Mouse (Mus musculus) limb, embryonic 13.5 days (tissue): ENCODE measurements around the gene Ccdc157. TPM values are rescaled to one million over a fixed set of nuclear protein-coding genes. Genes with fewer than 3 reads are reported as not detected.

Experiments used
- ATAC-seq: fragments of 200-750 bp; cut with Nextera tagmentation; 2 replicates; pipeline ENCODE4 v1.8.0; 2017; ENCODE audit warnings: low read depth, moderate number of reproducible peaks, moderate TSS enrichment; ENCODE audit not compliant: low FRiP score
- H3K27ac ChIP-seq: fragments of 300-500 bp; sonication (generic); 2 replicates; pipeline ENCODE4 v1.5.1; 2015; ENCODE audit warnings: inconsistent platforms, mild to moderate bottlenecking, moderate library complexity
- H3K27me3 ChIP-seq: fragments of 300-500 bp; sonication (generic); 2 replicates; pipeline ENCODE4 v1.6.1; 2015; ENCODE audit warnings: mild to moderate bottlenecking, inconsistent platforms
- H3K36me3 ChIP-seq: fragments of 300-500 bp; sonication (generic); 2 replicates; pipeline ENCODE4 v1.6.1; 2015; ENCODE audit warnings: inconsistent platforms, mild to moderate bottlenecking, moderate library complexity
- H3K4me1 ChIP-seq: fragments of 300-500 bp; sonication (generic); 2 replicates; pipeline ENCODE4 v1.6.1; 2015; ENCODE audit warnings: inconsistent platforms
- H3K4me2 ChIP-seq: fragments of 300-500 bp; sonication (generic); replicated peaks from 2 replicates; pipeline ENCODE4 v1.6.1; 2015; ENCODE audit warnings: inconsistent platforms, mild to moderate bottlenecking, moderate library complexity
- H3K4me3 ChIP-seq: fragments of 300-500 bp; sonication (generic); 2 replicates; pipeline ENCODE4 v1.5.1; 2015; ENCODE audit warnings: moderate library complexity, mild to moderate bottlenecking, inconsistent platforms
- H3K9ac ChIP-seq: fragments of 300-500 bp; sonication (generic); 2 replicates; pipeline ENCODE4 v1.6.1; 2015; ENCODE audit warnings: mild to moderate bottlenecking, inconsistent platforms
- H3K9me3 ChIP-seq: fragments of 300-500 bp; sonication (generic); 2 replicates; pipeline ENCODE4 v1.6.1; 2016; ENCODE audit warnings: inconsistent platforms
- WGBS: fragments of 180-500 bp; shearing (Covaris S2); methylation state at CpG from one replicate; pipeline ENCODE4 v1.1.7; 2015; 5-methylcytosine and 5-hydroxymethylcytosine counted together
- microRNA-seq: library from miRNA; unstranded; fragments of <30 nt; microRNA quantifications from one replicate; pipeline ENCODE4, GENCODE M21; 2016
- polyA plus RNA-seq: library from polyadenylated mRNA; unstranded; fragments of >200 nt; fragmentation: Nextera tagmentation; extraction: Ambion mirVana; gene quantifications from 2 replicates; pipeline ENCODE4 v1.2.1, GENCODE M21; 2015

Gene Ccdc157
- polyA plus RNA-seq, 1 experiment from 2014 or later: 10.3 TPM

DNA sequence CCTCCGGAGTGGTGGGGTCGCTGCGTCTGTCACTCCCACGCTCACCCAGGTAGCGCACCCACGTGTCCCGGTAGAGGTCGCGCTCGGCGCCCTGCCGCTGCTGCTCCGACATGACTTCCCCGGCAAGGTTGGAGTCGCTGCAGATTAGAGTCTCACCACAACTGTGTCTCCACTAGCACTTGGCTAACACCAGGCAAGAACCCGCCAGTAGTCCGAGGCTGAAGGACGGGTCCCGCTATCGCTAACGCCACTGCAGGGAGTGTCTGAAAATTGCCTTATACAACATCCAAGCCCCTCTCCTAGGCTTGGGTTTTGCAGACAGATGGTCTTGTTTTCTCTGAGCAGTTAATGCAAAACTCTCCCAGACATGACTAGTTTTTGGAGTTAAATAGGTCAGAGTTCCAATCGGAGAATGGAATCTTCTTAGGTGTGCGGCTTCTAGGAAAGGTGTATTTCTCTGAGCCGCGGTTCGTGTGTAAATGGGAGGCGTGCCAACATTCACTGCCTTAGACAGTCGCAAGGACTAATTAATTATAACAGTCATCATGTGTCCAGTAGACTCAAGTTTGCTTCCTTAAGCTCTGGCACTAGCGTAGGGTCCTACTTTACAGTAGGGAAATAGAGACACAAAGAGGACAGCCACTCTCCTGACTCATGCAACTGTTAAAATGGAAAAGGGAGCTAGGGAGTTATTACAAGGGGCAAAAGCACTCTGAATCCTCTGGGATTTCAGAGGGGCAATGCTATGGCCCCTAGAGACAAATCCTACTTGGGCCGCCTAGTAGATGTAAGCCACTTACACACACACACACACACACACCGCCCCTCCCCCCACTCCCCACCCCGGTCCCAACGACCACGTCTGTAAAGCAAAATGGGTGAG is 64.7 kb downstream of the Ccdc157 start, which contains the start of gene Mtfp1:
Gene Mtfp1, minus strand, starts transcription at position 275 of the 883 bp plus-strand sequence.
- H3K4me2 ChIP-seq: peak within 1 kb of the TSS; percentile 90
- WGBS: 7% methylated on average over 34 of the region's 34 CpGs
- no peak for ATAC-seq
- H3K27ac ChIP-seq: peak within 1 kb of the TSS; percentile 70; the same call in 1 of the 2 replicates
- no peaks in the 10 kb centered on the region for H3K9me3 ChIP-seq
- H3K27me3 ChIP-seq: no peaks in the 10 kb centered on the region
- H3K36me3 ChIP-seq: peaks cover 14% of the 10 kb centered on the region
- H3K4me3 ChIP-seq: peak within 1 kb of the TSS; percentile 52
- H3K4me1 ChIP-seq: peaks cover 25% of the 10 kb centered on the region
- H3K9ac ChIP-seq: peak within 1 kb of the TSS; percentile 67

DNA sequence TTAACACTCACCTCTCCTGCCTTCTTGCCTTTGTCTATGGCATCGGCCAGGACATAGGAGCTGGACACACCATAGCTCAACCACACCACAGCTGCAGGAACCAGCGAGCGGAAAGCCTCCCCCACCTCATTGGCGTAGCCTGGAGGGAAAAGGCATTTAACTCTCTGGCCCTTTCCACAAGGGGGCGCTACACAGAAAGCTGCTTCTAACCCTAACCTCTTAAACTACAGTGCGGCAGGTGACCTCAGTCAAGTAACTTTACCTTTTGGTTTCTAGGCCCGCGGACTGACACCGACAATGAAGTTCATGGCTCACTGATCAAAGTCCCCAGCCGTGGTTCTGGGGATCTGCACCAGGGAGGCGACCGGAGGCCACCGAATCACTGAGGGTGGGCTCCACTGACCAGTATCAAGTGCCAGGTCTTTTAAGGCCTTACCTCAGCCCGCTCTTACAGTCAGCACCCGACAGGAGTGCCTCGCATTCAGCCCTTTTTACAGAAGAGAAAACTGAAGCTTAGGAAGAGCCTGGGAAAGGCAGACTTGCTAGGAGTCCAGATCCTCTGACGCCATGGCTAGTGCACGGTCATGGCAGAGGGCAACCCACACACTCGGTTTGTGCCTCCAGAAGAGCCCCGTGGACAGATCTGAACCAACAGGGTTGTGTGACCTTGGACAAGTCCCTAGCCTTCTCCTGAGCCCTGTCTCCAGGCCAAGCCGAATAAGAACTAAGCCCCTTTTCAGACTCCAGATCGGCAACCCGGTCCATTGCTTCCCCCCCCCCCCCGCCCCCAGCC is 65.5 kb downstream of the Ccdc157 start:
- Histone ChIP-seq H3K9me3 (no peaks in the 10 kb centered on the region), H3K27ac (no peak overlapping the region), H3K4me2 (peak overlapping the region; percentile 90), H3K36me3 (peaks cover 14% of the 10 kb centered on the region), H3K27me3 (no peaks in the 10 kb centered on the region), H3K9ac (peak overlapping the region; percentile 67), H3K4me1 (peaks cover 25% of the 10 kb centered on the region), H3K4me3 (peak overlapping the region; percentile 52)
- no peak for ATAC-seq
- WGBS: 9% methylated on average over 23 of the region's 24 CpGs

DNA sequence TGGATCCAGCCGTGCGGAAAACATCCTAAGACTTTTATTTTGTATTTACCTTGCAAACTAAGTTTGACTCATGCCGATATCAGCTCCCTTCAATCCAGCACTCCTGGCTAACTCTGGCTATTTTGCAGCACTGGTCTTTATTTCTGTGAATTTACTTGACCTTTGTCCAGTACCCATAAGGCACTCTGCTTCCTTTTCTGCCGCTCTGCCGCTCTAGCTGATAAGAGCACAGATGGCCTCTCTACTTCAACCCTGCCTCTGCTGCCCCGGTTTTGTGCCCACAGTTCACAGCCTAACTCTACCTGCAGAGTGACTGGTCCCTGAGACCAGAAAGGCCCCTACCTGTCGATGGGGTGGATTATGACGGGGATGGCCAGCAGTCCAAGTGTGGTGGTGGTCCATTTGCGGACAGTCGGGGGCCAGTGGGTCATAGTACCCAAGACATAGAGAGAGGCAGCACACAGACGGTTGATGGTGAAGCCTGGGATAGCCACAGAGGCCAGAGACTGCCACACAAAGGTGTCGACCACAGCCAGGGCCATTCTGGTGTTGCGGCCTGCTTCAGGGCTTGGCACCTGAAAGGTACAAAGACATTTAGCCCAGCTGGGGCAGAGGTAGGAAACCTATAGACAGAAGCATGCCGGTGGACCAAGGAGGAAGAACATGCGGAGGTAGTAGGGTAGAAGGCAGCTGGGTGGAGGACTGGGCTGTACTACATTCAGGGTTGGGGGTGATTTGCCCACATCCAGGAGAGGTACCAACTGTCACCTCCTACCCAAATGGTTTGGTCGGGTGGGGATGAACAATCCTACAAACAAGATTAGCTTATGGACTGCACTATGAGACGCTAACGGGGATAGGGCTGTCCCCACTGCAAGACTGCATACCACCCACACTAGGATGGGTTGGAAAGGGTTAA is 66.4 kb downstream of the Ccdc157 start:
- ATAC-seq: no peak
- H3K4me1 ChIP-seq: peaks cover 25% of the 10 kb centered on the region
- WGBS: 89% methylated on average over 18 of the region's 18 CpGs
- H3K9ac ChIP-seq: no peak overlapping the region
- no peak overlapping the region for H3K27ac ChIP-seq
- H3K9me3 ChIP-seq: no peaks in the 10 kb centered on the region
- H3K4me3 ChIP-seq: no peak overlapping the region
- no peaks in the 10 kb centered on the region for H3K27me3 ChIP-seq
- H3K36me3 ChIP-seq: peaks cover 14% of the 10 kb centered on the region
- no peak overlapping the region for H3K4me2 ChIP-seq

Small RNAs within 50 kb of the gene (microRNA-seq; reads per million reads assigned to microRNA genes)
- gene Mir3060: 3.8 reads per million, percentile 17 among the genes with 10 or more reads in this experiment

Other genes with a start within 250 kb of the Ccdc157 start
- 3.5 and 4.1 TPM in 2 replicates for gene Slc35e4, start 245.6 kb downstream of the Ccdc157 start, polyA plus RNA-seq
- gene Tcn2, start 228.1 kb downstream of the Ccdc157 start, polyA plus RNA-seq: 44.1 and 46.0 TPM in 2 replicates
- gene Pes1, start 196.3 kb downstream of the Ccdc157 start, polyA plus RNA-seq: 81.6 and 84.6 TPM in 2 replicates
- gene 4930556J24Rik, start 183.5 kb downstream of the Ccdc157 start, polyA plus RNA-seq: 0.32 and 0.37 TPM in 2 replicates
- gene Gal3st1, start 176.7 kb downstream of the Ccdc157 start, polyA plus RNA-seq: 4.2 and 4.5 TPM in 2 replicates
- 0.09 TPM in 2 replicates for gene Sec14l4, start 128.8 kb downstream of the Ccdc157 start, polyA plus RNA-seq
- not detected in 2 replicates for gene Sec14l3, start 95.5 kb downstream of the Ccdc157 start, polyA plus RNA-seq
- 6.3 and 7.4 TPM in 2 replicates for gene Mtfp1, start 64.8 kb downstream of the Ccdc157 start, polyA plus RNA-seq
- 2.5 and 3.5 TPM in 2 replicates for gene Sec14l2, start 36.9 kb downstream of the Ccdc157 start, polyA plus RNA-seq
- gene Rnf215, start 25.1 kb downstream of the Ccdc157 start, polyA plus RNA-seq: 38.6 and 39.0 TPM in 2 replicates
- gene Sf3a1, start 57 bp upstream of the Ccdc157 start, polyA plus RNA-seq: 57.0 and 65.7 TPM in 2 replicates
- gene Tbc1d10a, start 26.5 kb upstream of the Ccdc157 start, polyA plus RNA-seq: 40.2 and 42.3 TPM in 2 replicates
- gene Castor1, start 57.9 kb upstream of the Ccdc157 start, polyA plus RNA-seq: 4.5 and 4.7 TPM in 2 replicates
- gene Osm, start 76.1 kb upstream of the Ccdc157 start, polyA plus RNA-seq: 0.06 TPM in 1 of 2 replicates, not detected in the other
- gene Lif, start 97.3 kb upstream of the Ccdc157 start, polyA plus RNA-seq: 0.08 TPM in 2 replicates